Mouse (Mus musculus) E14TG2a.4 (cell line): ENCODE measurements around the gene Lrrc74a.
A peak's percentile ranks its signal among the peaks of the same experiment; 100 is the strongest.

Source experiments
- H3K27me3 ChIP-seq: 2 replicates; pipeline ENCODE4 v1.6.1; 2014; ENCODE audit warnings: low read length, control low read depth; ENCODE audit not compliant: insufficient read depth
- H3K36me3 ChIP-seq: 2 replicates; pipeline ENCODE4 v1.6.1; 2014; ENCODE audit warnings: low read length, control low read depth; ENCODE audit not compliant: insufficient read depth
- H3K4me1 ChIP-seq: replicated peaks from 2 replicates; pipeline ENCODE4 v1.6.1; 2014; ENCODE audit warnings: low read depth, low read length, control low read depth
- H3K4me3 ChIP-seq: replicated peaks from 2 replicates; pipeline ENCODE4 v1.5.1; 2014; ENCODE audit warnings: mild to moderate bottlenecking, low read length
- H3K9me3 ChIP-seq: 2 replicates; pipeline ENCODE4 v1.6.1; 2014; ENCODE audit warnings: low read length, control low read depth
- CTCF ChIP-seq: conservative IDR thresholded peaks from 2 replicates; pipeline ENCODE4 v1.5.1; 2014; ENCODE audit warnings: low read length
- NANOG ChIP-seq: IDR thresholded peaks from 2 replicates; pipeline ENCODE4 v1.6.1; 2014; ENCODE audit warnings: borderline replicate concordance, low read length, mixed read lengths
- POU5F1 ChIP-seq: IDR thresholded peaks from 2 replicates; pipeline ENCODE4 v1.6.1; 2014; ENCODE audit warnings: low read length, borderline replicate concordance

The Lrrc74a gene

DNA sequence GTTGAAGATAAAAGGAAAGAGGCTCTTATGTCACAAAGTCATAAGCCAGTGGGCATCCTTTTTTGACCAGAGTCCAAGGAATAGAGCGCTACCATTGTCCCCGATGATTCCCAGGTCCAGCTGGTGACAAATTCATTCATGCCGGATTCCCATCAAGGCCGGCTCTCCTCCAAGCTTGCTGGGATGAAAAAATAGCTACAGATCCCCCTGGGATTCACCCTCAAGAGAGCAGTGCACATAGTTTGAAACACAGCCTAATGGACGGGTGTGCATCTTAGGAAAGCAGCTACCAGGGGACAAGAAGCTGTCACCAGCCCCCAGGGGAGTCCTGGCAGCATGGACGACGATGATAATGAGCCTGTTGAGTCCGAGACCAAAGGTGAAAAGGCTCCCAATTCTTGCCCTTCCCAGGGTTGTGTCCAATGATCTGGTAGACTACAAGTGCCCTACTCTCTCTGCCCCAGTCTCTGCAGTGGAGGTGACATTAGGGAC is at the start of gene Lrrc74a:
TSS of gene Lrrc74a (plus strand) at position 51 of the 492 bp plus-strand sequence.
- TF ChIP-seq POU5F1 (no peak), CTCF (no peak), NANOG (no peak)
- no peaks in the 10 kb centered on the region for H3K36me3 ChIP-seq
- no peaks in the 10 kb centered on the region for H3K4me1 ChIP-seq
- no peaks in the 10 kb centered on the region for H3K9me3 ChIP-seq
- peaks cover 12% of the 10 kb centered on the region; the same call in 1 of the 2 replicates for H3K27me3 ChIP-seq
- H3K4me3 ChIP-seq: no peak within 1 kb of the TSS

DNA sequence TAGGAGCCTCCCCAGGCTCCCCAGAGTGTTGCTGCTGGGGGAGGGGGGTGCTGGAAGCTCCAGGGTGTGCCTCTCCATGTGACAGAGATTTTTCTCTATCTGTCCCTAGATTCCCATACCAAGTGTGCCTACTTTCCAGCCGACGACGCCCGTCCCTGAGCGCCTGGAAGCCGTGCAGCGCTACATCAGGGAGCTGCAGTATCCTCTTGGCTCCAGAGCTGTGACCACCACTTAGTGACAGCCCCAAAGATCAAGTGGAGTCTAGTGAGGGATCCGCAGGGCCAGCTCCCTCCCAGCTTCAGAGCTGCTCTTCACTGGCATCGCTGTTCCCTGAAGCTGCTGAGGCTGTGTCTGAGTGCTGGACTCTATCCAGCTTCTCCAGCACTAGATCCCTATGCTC is 48.9 kb upstream of the Lrrc74a start:
- no peaks in the 10 kb centered on the region for H3K9me3 ChIP-seq
- no peak for TF ChIP-seq CTCF
- no peak for TF ChIP-seq POU5F1
- no peak for TF ChIP-seq NANOG
- H3K4me3 ChIP-seq: no peak overlapping the region
- peaks cover 10% of the 10 kb centered on the region for H3K27me3 ChIP-seq
- H3K4me1 ChIP-seq: peaks cover 80% of the 10 kb centered on the region
- H3K36me3 ChIP-seq: no peaks in the 10 kb centered on the region

DNA sequence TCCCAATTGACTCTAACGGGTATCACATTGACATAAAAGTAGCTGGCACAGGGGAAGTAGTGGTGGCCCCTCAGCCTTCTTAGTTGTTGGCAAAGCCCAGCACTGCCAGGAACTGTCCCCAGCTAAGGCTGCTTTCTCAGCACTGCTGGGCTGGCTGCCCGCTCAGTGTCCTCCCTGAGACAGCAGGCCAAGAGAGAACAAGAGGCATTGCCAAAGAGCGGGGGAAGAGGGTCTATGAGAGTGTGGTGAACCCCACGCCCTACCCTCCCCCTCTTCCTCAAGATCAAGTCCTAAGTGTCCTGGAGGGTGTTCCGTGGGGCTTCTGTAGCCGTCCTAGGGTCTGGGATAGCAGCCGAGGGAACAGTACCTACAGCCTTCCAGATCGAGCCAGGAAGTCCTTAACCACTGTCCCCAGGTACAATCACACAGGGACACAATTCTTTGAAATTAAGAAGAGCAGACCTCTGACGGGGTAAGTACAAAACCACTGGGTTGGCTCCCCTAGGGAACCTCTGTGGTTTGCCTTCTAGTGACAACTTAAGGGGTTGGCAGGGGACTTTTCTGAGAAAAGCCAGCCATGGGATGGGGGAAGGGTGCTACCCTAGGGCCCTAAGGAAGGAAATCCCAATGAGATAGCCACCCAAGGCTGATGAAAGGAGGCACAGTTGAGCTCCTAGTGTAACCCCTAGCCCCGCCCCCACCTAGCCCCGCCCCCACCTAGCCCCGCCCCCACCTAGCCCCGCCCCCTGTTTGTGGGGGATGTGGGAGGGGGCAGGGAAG is 47.4 kb upstream of the Lrrc74a start:
- Histone ChIP-seq H3K4me3 (peak overlapping the region; percentile 46), H3K4me1 (peaks cover 84% of the 10 kb centered on the region), H3K27me3 (0 out of 2 replicates have a peak, but pooled peaks cover 1% of the 10 kb centered on the region), H3K9me3 (no peaks in the 10 kb centered on the region), H3K36me3 (no peaks in the 10 kb centered on the region)
- TF ChIP-seq NANOG: no peak
- no peak for TF ChIP-seq CTCF
- TF ChIP-seq POU5F1: no peak

DNA sequence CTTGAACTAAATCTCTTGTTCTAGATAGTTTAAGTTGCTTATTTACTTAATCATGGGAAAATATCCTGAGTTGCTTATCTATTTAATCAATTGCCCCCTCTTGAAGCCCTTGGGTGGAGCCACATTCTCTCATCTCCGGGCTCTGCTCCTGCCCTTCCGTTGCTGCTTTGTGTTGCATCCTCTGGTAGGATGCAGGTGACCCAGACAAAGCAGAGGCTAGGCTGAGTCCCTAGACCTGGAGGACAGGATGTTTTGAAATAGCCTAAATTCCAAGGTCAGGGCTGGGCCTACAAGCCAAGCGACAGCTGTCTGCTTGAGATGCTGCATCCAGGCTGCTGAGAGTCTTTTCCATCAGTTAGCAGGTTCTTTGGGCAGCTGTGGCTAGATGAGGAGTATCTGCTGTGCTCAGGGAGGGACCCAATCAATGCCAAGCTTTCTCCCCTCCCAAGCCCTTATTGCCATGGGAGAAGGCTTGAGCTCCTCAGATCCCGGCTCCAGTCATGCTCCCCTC is 46.7 kb upstream of the Lrrc74a start:
- no peaks in the 10 kb centered on the region for H3K9me3 ChIP-seq
- peaks cover 85% of the 10 kb centered on the region for H3K4me1 ChIP-seq
- H3K27me3 ChIP-seq: no peaks in the 10 kb centered on the region
- H3K4me3 ChIP-seq: peak overlapping the region; percentile 77
- no peak for TF ChIP-seq POU5F1
- TF ChIP-seq CTCF: no peak
- TF ChIP-seq NANOG: no peak
- no peaks in the 10 kb centered on the region for H3K36me3 ChIP-seq

DNA sequence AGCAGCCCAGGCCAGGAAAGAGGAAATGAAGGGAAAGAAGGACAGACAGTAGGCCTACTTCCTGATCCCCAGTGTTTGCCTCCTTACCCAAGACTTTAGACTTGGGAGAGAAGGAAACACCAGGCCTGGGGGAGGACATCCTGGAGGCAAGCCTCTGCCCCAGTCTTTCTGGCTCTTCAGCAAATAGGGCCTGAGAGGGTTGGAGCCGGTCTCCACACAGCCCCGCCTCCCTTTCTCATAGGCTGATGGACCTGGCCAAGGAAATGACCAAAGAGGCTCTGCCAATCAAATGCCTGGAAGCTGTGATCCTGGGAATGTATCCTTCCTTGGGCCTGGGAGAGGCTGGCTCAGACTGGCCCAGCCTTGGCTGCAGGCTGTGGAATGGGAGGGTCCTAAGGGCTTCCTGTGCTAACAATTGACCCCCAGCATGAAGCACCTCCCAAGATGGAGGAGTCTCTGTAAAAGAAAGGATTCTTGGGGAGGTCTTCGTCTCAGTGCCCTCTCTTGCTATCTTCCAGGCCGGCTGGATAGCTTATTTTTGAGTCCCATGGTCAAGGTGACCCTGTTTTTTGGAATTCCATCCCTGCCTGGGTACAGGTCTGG is 46.1 kb upstream of the Lrrc74a start:
- Histone ChIP-seq H3K4me1 (peaks cover 81% of the 10 kb centered on the region), H3K27me3 (no peaks in the 10 kb centered on the region), H3K4me3 (peak overlapping the region; percentile 77), H3K9me3 (no peaks in the 10 kb centered on the region), H3K36me3 (no peaks in the 10 kb centered on the region)
- TF ChIP-seq NANOG: no peak
- TF ChIP-seq POU5F1: no peak
- TF ChIP-seq CTCF: no peak

DNA sequence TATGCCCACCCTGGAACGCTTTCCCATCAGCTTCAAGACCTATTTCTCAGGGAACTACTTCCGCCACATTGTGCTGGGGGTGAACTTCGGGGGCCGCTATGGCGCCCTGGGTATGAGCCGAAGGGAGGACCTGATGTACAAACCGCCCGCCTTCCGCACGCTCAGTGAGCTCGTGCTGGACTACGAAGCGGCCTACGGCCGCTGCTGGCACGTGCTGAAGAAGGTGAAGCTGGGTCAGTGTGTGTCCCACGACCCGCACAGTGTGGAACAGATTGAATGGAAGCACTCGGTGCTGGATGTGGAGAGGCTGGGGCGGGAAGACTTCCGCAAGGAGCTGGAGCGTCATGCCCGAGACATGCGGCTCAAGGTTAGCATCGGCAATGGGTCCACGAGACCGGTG is 45.3 kb upstream of the Lrrc74a start:
- peak overlapping the region; percentile 77 for H3K4me3 ChIP-seq
- peaks cover 74% of the 10 kb centered on the region for H3K4me1 ChIP-seq
- no peaks in the 10 kb centered on the region for H3K27me3 ChIP-seq
- no peak for TF ChIP-seq NANOG
- no peak for TF ChIP-seq CTCF
- no peak for TF ChIP-seq POU5F1
- H3K36me3 ChIP-seq: no peaks in the 10 kb centered on the region
- H3K9me3 ChIP-seq: no peaks in the 10 kb centered on the region

DNA sequence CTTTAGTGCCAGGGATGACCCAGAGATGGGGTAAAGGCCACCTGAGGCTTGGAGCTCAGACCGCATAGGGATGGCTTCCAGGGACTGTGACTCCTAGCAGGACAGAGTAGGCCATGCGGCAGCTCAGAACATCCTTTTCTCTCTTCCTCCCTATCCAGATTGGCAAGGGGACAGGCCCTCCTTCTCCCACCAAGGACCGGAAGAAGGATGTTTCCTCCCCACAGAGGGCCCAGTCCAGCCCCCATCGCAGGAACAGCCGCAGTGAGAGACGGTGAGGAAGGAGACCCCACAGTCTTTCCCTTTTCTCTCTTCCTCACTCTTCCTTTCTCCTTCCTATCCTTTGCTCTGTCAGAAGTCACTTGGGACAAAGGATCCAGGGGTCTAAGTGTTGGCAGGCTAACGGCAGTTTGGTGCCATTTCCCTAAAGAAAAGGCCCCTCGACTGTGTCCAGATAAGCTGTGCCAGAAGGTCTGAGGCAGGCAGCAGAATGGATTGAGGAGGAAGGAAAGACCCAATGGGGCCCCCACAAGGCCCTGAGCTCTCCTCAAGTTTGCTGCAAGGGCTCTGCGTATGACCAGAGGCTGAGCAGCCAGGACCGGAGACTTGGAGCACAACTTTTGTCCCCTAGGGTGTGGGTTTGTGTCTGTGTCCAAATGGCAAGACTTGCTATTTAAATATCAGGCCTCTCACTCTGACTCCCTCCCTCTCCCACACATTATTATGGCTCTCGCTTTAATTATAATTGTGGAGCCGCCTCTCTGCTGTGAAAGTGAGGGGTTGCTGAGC is 43.3 kb upstream of the Lrrc74a start:
- H3K27me3 ChIP-seq: no peaks in the 10 kb centered on the region; the same call in 1 of the 2 replicates
- no peak for TF ChIP-seq NANOG
- no peak for TF ChIP-seq POU5F1
- TF ChIP-seq CTCF: no peak
- peaks cover 72% of the 10 kb centered on the region for H3K4me1 ChIP-seq
- no peaks in the 10 kb centered on the region for H3K9me3 ChIP-seq
- no peak overlapping the region for H3K4me3 ChIP-seq
- no peaks in the 10 kb centered on the region for H3K36me3 ChIP-seq
